Mouse (Mus musculus) neural tube, embryonic 13.5 days (tissue): Measurements from ENCODE around the gene Phf13. TPM values are rescaled to one million over a fixed set of nuclear protein-coding genes. Genes with fewer than 3 reads are reported as not detected.
"Not testable (repeated sequence)": the region's sequence is repeated elsewhere in the genome, so short reads cannot be mapped to it uniquely, and the experiment has no call there.

ENCODE experiments used
- ATAC-seq: fragments of 200-750 bp; cut with Nextera tagmentation; 2 replicates; pipeline ENCODE4 v1.8.0; 2017; ENCODE audit warnings: low read depth, mild to moderate bottlenecking, moderate TSS enrichment, moderate library complexity
- H3K27ac ChIP-seq: fragments of 300-500 bp; sonication (generic); replicated peaks from 2 replicates; pipeline ENCODE4 v1.5.1; 2015; ENCODE audit warnings: moderate library complexity, mild to moderate bottlenecking, inconsistent platforms
- H3K27me3 ChIP-seq: fragments of 300-500 bp; sonication (generic); 2 replicates; pipeline ENCODE4 v1.6.1; 2015; ENCODE audit warnings: mild to moderate bottlenecking, inconsistent platforms
- H3K36me3 ChIP-seq: fragments of 300-500 bp; sonication (generic); 2 replicates; pipeline ENCODE4 v1.6.1; 2015; ENCODE audit warnings: mild to moderate bottlenecking, inconsistent platforms
- H3K4me1 ChIP-seq: fragments of 300-500 bp; sonication (generic); replicated peaks from 2 replicates; pipeline ENCODE4 v1.6.1; 2015; ENCODE audit warnings: inconsistent platforms
- H3K4me2 ChIP-seq: fragments of 300-500 bp; sonication (generic); 2 replicates; pipeline ENCODE4 v1.6.1; 2015; ENCODE audit warnings: inconsistent platforms, mild to moderate bottlenecking, moderate library complexity
- H3K4me3 ChIP-seq: fragments of 300-500 bp; sonication (generic); 2 replicates; pipeline ENCODE4 v1.5.1; 2015; ENCODE audit warnings: mild to moderate bottlenecking, inconsistent platforms
- H3K9ac ChIP-seq: fragments of 300-500 bp; sonication (generic); 2 replicates; pipeline ENCODE4 v1.6.1; 2015; ENCODE audit warnings: moderate library complexity, mild to moderate bottlenecking, inconsistent platforms
- H3K9me3 ChIP-seq: fragments of 300-500 bp; sonication (generic); 2 replicates; pipeline ENCODE4 v1.6.1; 2016; ENCODE audit warnings: inconsistent platforms
- WGBS: fragments of 180-500 bp; shearing (Covaris S2); methylation state at CpG from one replicate; pipeline ENCODE4 v1.1.7; 2015; 5-methylcytosine and 5-hydroxymethylcytosine counted together
- polyA plus RNA-seq: library from polyadenylated mRNA; unstranded; fragments of >200 nt; fragmentation: Nextera tagmentation; extraction: Ambion mirVana; gene quantifications from 2 replicates; pipeline ENCODE4 v1.2.1, GENCODE M21; 2015

Gene Phf13
- polyA plus RNA-seq = 19.1 and 20.6 TPM in 2 replicates

DNA sequence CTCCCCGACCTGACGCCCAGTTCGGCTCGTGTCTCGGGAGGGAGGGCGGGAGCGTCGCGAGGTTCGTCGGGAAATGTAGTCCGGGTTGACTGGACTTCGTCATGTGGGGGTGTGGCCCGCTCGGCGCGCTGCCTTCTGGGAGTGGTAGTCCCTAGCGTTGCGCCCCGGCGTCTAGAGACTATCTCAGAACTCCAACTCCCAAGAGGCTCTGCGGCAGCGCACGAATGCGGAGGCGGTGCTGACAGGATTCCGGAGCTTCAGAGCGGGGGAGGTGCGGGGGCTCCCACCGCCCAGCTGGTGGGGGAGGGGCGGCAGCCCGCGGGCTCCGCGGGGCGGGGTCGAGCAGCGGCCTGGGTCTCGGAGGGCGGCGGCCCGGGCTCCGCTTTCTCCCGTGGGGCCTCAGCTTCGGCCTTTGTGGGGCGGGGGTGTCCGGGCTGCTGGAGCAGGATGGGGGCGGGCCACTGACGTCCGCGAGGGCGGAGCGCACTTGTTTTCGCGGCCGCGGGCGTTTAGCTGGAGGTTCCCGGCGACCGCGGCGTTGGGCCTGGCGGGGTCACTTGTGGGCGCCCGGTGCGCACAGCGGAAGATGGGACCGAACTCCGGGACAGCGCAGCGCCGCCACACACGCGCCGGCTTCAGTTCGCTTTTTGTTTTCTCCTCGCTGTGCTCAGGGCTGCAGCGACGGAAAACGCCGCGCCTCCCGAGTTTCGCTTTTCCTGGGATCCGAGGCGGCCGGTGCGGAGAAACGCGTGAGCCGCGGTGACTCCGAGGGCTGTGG is at the start of gene Phf13:
Gene Phf13, minus strand, starts transcription at position 86 of the 778 bp plus-strand sequence.
- peaks cover 29% of the 10 kb centered on the region for H3K4me1 ChIP-seq
- H3K9ac ChIP-seq = peak within 1 kb of the TSS; percentile 96
- peak within 1 kb of the TSS; percentile 84 for H3K4me2 ChIP-seq
- H3K4me3 ChIP-seq = peak within 1 kb of the TSS; percentile 98
- peak; percentile 96 for ATAC-seq
- H3K27me3 ChIP-seq = no peaks in the 10 kb centered on the region
- H3K9me3 ChIP-seq = no peaks in the 10 kb centered on the region
- H3K27ac ChIP-seq = peak within 1 kb of the TSS; percentile 89
- under 1% methylated on average over 84 of the region's 94 CpGs for WGBS
- H3K36me3 ChIP-seq = peaks cover 19% of the 10 kb centered on the region

DNA sequence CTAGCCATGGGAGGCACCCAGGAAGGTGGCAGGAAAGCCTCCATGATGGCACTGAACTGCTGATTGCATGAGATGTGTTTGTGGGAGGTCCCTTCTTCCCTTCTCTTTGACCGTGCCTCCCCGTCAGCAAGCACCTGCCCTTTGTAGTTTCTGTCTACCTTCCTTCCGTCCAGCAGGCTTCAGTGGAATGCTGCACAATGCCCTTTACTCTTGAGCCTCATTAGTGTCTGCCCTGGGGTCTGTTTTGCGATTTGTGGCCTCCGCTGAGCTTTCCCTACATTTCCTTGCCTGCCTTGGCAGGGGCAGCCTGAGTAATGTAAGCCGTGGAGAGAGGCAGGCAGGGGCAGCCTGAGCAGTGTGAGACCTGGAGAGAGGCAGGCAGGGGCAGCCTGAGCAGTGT is 48.6 kb upstream of the Phf13 start:
- Histone ChIP-seq H3K4me1 (peaks cover 13% of the 10 kb centered on the region), H3K4me2 (no peak overlapping the region), H3K4me3 (no peak overlapping the region), H3K27ac (no peak overlapping the region), H3K27me3 (no peaks in the 10 kb centered on the region), H3K36me3 (peaks cover 83% of the 10 kb centered on the region), H3K9me3 (no peaks in the 10 kb centered on the region), H3K9ac (no peak overlapping the region)
- 85% methylated on average over 6 of the region's 6 CpGs for WGBS
- no peak for ATAC-seq

DNA sequence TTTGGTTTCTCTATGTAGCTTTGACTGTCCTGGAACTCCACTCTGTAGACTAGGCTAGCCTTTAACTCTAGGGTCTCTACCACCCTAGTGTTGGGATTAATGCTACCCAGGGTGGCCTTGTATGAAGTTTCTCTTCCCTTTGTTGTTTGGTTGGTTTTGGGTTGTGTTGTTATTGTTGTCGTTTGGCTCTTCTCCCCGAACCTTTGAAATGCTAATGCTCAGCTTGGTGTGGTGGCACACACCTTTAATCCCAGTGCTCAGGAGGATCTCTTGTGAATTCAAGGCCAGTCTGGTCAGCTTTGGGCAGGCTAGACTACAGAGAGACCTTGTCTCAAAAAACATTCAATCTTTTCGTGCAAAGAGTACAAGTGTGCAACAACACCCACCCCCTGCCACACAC is 47.1 kb upstream of the Phf13 start:
- H3K9me3 ChIP-seq = no peaks in the 10 kb centered on the region
- H3K9ac ChIP-seq = no peak overlapping the region
- no peak overlapping the region for H3K4me3 ChIP-seq
- H3K4me2 ChIP-seq = no peak overlapping the region
- H3K27ac ChIP-seq = no peak overlapping the region
- no peaks in the 10 kb centered on the region for H3K27me3 ChIP-seq
- peaks cover 71% of the 10 kb centered on the region for H3K36me3 ChIP-seq
- WGBS = 88% methylated on average over 3 of the region's 3 CpGs
- no peak for ATAC-seq
- H3K4me1 ChIP-seq = peaks cover 21% of the 10 kb centered on the region

DNA sequence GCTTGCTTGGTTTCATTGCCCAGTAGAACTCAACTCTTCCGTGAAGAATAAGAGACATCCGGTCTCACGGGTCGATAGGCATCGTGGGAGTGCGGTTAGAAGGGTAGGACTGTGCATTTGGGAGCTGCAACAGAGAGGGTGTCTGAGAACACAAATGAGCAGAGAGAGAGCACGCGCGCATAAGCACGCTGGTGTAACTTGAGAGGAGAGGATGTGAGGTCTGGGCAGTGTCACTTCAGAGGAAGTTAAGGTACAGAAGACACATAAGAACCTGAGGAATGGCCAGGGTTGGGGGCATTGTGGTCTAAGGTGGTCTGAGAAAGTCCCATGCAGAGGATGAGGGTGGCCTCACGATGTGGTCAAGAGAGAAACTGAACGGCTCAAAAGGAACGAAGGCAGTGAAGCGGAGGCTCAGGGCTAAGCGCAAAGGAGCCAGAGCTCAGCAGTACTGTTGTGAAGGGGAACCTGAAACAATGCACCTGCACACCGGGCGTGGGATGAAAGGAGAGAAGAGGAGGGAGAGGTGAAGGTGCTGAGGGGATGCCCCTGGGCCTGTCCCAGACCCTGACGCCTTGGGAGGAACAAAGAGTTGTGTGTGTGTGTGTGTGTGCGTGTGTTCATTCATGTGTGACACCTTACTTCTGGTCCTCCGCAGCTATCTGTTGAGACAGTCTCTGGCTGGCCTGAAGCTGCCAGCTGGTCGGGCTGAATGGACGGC is 46.0 kb upstream of the Phf13 start:
- Histone ChIP-seq H3K9me3 (no peaks in the 10 kb centered on the region), H3K4me3 (no peak overlapping the region), H3K9ac (no peak overlapping the region), H3K36me3 (peaks cover 60% of the 10 kb centered on the region), H3K27ac (no peak overlapping the region), H3K4me2 (no peak overlapping the region), H3K4me1 (peaks cover 21% of the 10 kb centered on the region), H3K27me3 (no peaks in the 10 kb centered on the region)
- 96% methylated on average over 22 of the region's 22 CpGs for whole genome bisulfite sequencing
- ATAC-seq = no peak

DNA sequence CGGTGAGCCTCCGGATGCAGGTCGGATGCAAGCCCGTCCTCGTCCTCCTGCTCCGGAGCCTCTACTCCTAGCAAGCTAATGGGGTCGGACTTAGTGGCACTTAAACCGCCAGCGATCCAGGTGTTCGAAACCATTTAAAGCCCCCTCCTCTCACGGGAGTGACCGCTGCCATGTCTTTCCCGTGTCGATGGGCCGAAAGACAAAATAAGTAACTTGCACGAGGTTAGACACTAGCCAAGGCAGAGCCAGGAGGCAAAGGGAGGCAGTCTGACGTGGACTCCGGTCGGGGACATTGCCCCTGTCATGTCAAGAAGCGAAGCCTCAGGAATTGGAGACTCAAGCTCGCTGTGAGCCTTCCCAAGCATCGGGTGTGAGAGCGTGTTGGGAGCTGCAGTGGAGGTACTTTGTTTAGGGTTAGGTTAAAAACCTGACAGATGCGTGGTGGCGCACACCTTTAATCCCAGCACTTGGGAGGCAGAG is 43.8 kb upstream of the Phf13 start:
- no peak overlapping the region for H3K27ac ChIP-seq
- H3K36me3 ChIP-seq = peaks cover 40% of the 10 kb centered on the region
- peak overlapping the region; percentile 99 for H3K4me3 ChIP-seq
- peak overlapping the region; percentile 98 for H3K4me2 ChIP-seq
- WGBS = 5% methylated on average over 25 of the region's 25 CpGs
- peaks cover 21% of the 10 kb centered on the region for H3K4me1 ChIP-seq
- no peaks in the 10 kb centered on the region for H3K9me3 ChIP-seq
- no peak for ATAC-seq
- H3K9ac ChIP-seq = peak overlapping the region; percentile 96
- H3K27me3 ChIP-seq = no peaks in the 10 kb centered on the region

DNA sequence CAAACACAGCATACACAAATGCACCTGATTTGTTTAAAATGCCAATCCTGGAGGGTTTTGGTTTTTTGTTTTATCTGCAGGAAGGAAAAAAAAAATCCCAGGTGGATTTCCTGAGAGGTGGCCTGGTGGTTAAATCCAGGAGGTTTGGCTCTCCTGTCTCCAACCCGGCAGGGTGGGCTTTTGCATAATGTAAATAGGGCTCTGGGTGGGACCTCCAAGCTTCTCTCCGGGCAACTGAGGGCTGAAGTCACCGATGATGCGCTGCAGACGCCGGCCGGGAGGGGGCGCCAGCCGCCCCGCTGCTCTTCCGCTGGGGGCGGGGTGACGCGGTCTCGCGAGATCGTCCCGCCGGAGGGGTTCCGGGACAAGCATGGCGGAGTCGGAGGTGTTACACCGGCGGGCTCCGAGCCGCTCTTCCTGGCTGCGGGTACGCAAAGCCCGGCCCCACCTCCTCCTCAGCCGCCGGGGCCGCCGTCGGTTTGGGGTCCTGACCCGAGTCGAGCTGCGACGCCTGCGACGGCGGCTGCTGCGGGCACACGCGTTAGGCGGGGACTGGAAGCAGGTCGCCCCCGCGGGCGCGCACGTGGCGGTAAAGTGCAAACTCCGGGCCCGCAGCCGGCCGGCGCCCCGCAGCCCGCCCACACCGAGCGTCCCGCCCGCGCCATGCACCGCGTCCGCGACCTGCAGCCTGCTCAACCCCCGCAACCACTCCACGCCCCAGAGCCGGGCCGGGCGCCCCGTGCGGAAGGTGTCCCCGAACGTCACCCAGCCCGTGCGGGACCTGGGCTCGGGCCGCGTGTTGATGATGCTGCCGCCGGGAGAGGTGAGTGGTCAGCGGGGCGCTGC is 43.1 kb upstream of the Phf13 start, which contains the start of gene Nol9:
Gene Nol9, plus strand, starts transcription at position 337 of the 846 bp plus-strand sequence.
- Histone ChIP-seq H3K9me3 (no peaks in the 10 kb centered on the region), H3K36me3 (peaks cover 33% of the 10 kb centered on the region), H3K9ac (peak within 1 kb of the TSS; percentile 96), H3K4me2 (peak within 1 kb of the TSS; percentile 98), H3K4me3 (peak within 1 kb of the TSS; percentile 99), H3K27me3 (no peaks in the 10 kb centered on the region), H3K27ac (no peak within 1 kb of the TSS), H3K4me1 (peaks cover 21% of the 10 kb centered on the region)
- ATAC-seq = peak; percentile 87
- WGBS = under 1% methylated on average over 83 of the region's 86 CpGs

DNA sequence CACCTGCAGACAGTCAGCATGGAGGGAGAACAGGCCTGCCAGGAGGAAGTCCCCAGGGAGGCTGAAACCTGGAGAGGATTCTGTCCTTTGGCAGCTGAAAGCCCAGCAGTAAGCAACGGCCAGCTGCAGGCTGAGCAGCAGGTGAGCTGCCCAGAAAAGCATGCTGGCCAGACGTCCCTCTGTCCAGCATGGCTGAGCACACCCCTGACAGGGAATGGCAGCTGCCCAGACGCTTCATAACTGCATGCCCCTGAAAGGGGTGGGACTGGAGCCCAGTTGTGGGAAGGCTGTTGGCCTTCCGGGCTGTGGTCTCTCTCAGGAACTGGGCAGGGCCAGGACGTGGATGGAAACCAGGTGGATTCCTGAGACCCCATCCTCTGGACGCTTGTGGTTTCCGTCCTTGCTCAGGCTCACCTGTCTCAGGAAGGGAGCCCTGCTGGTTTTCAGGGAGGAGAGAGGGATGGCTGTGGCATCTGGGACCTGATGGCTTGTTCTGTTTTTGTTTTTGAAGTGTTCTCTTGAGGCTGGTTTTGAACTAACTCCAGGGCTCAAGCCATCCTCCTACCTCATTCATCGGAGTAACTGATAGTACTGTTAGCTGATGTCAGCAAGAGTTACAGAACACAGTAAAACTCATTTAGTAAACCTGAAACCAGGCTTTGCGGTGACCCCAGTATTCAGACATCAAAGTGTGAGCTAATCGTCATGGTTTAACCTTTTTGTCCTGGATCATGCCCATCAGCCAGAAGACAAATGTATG is 42.3 kb upstream of the Phf13 start, which contains the start of gene Tas1r1:
Gene Tas1r1, minus strand, starts transcription at position 344 of the 760 bp plus-strand sequence.
- Histone ChIP-seq H3K36me3 (peaks cover 25% of the 10 kb centered on the region), H3K9me3 (no peaks in the 10 kb centered on the region), H3K4me1 (peaks cover 21% of the 10 kb centered on the region), H3K4me2 (peak within 1 kb of the TSS; percentile 98), H3K27me3 (no peaks in the 10 kb centered on the region), H3K9ac (peak within 1 kb of the TSS; percentile 96), H3K4me3 (peak within 1 kb of the TSS; percentile 99), H3K27ac (no peak within 1 kb of the TSS)
- ATAC-seq = no peak
- WGBS = 53% methylated on average over 10 of the region's 10 CpGs

DNA sequence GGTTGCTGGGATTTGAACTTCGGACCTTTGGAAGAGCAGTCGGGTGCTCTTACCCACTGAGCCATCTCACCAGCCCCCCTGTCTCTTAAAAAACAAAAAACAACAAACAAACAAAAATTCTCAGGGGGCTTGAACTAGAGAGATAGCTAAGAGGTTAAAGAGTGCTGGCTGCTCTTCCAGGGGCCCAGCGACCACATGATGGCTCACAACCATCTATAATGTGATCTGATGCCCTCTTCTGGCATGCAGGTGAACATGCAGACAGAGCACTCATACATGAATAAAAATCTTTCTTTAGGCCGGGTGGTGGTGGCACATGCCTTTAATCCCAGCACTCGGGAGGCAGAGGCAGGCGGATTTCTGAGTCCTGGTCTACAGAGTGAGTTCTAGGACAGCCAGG is 40.4 kb upstream of the Phf13 start:
- H3K9ac ChIP-seq, H3K36me3 ChIP-seq, H3K4me3 ChIP-seq, H3K4me2 ChIP-seq, H3K27me3 ChIP-seq, H3K27ac ChIP-seq, H3K9me3 ChIP-seq, ATAC-seq: not testable (repeated sequence)
- peaks cover 21% of the 10 kb centered on the region for H3K4me1 ChIP-seq
- WGBS = 86% methylated on average over 6 of the region's 6 CpGs

DNA sequence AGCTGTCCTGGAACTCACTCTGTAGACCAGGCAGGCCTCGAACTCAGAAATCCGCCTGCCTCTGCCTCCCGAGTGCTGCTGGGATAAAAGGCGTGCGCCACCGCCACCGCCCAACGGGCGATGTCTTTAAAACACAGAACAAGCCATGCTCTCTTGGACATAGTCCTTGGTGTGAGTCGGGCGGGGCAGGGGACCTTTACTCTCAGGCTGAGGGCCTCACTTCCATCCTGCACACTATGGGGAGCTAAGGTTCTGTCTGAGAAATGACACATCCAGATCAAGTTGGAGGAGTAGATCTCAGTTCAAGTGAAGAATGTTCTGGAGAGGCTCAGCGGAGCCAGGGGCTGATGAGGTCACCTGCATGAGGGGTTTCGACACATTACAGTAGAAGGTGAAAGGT is 36.9 kb upstream of the Phf13 start:
- 90% methylated on average over 13 of the region's 13 CpGs for WGBS
- no peak overlapping the region for H3K4me2 ChIP-seq
- no peaks in the 10 kb centered on the region for H3K27me3 ChIP-seq
- no peak overlapping the region for H3K4me3 ChIP-seq
- H3K4me1 ChIP-seq = peaks cover 25% of the 10 kb centered on the region
- no peaks in the 10 kb centered on the region for H3K9me3 ChIP-seq
- H3K27ac ChIP-seq = no peak overlapping the region
- no peaks in the 10 kb centered on the region for H3K36me3 ChIP-seq
- no peak overlapping the region for H3K9ac ChIP-seq
- ATAC-seq = no peak

DNA sequence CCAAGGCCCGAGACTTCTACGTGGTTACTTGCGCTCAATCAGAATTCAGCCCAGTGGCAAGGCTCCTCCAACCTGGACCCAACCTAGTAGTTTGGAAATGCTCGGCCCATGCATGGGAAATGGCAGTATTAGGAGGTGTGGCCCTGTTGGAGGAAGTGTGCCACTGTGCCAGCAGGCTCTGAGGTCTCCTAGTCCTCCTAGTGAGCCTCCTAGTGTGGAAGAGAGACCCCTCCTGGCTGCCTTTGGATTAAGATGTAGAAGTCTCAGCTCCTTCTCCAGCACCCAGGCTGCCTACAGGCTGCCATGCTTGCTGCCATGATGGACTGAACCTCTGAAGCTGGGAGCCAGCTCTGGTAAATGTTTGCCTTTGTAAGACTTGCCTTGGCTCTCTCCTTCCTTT is 33.9 kb upstream of the Phf13 start:
- Histone ChIP-seq H3K4me1 (peaks cover 48% of the 10 kb centered on the region), H3K27me3 (no peaks in the 10 kb centered on the region), H3K27ac (no peak overlapping the region), H3K9ac (0 out of 2 replicates have a peak overlapping the region, but pooled peaks have one; percentile 17), H3K4me2 (no peak overlapping the region), H3K36me3 (no peaks in the 10 kb centered on the region), H3K4me3 (no peak overlapping the region), H3K9me3 (no peaks in the 10 kb centered on the region)
- WGBS = 62% methylated on average over 4 of the region's 4 CpGs
- ATAC-seq = no peak

DNA sequence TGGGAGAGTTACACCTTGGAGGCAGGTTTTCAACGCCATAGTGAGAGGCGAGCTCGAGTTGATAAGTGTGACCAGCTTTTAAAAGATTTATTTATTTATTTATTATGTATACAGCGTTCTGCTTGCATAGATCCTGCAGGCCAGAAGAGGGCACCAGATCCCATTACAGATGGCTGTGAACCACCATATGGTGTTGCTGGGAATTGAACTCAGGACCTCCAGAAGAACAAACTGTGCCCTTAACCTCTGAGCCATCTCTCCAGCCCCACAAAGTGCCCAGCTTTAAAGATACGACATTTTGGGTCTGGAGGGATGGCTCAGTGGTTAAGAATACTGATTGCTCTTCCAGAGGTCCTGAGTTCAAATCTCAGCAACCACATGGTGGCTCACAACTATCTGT is 33.0 kb upstream of the Phf13 start:
- Histone ChIP-seq H3K27me3 (no peaks in the 10 kb centered on the region), H3K4me3 (peak overlapping the region; percentile 84; the same call in 1 of the 2 replicates), H3K9me3 (no peaks in the 10 kb centered on the region), H3K36me3 (peaks cover 7% of the 10 kb centered on the region; the same call in 1 of the 2 replicates), H3K4me2 (peak overlapping the region; percentile 92), H3K27ac (no peak overlapping the region), H3K4me1 (peaks cover 57% of the 10 kb centered on the region), H3K9ac (peak overlapping the region; percentile 72; the same call in 1 of the 2 replicates)
- 42% methylated on average over 5 of the region's 5 CpGs for WGBS
- ATAC-seq = no peak
